Mouse (Mus musculus) megakaryocyte, adult 5-6 weeks (primary cell): ENCODE data around the gene Lpar6. TPM values are rescaled to one million over a fixed set of nuclear protein-coding genes. Genes with fewer than 3 reads are reported as not detected.

Source experiments
- ATAC-seq: 2 replicates; pipeline ENCODE4 v1.8.0; 2016; ENCODE audit warnings: mild to moderate bottlenecking, inconsistent platforms; ENCODE audit not compliant: poor library complexity, severe bottlenecking
- total RNA-seq, 2 experiments: library from RNA; stranded (forward) in 1 of 2; stranded (reverse) in 1 of 2; fragments of 153-499, 151-499 nt in 1 of 2; fragments of 221-1000, 200-1000 nt in 1 of 2; gene quantifications; 2 replicates each; pipeline versions ENCODE4 v1.2.3 to v1.2.4; 2015 to 2017

The Lpar6 gene
- total RNA-seq (2015) (31.5 and 34.3 TPM in 2 replicates), total RNA-seq (2017) (28.0 and 29.7 TPM in 2 replicates)

DNA sequence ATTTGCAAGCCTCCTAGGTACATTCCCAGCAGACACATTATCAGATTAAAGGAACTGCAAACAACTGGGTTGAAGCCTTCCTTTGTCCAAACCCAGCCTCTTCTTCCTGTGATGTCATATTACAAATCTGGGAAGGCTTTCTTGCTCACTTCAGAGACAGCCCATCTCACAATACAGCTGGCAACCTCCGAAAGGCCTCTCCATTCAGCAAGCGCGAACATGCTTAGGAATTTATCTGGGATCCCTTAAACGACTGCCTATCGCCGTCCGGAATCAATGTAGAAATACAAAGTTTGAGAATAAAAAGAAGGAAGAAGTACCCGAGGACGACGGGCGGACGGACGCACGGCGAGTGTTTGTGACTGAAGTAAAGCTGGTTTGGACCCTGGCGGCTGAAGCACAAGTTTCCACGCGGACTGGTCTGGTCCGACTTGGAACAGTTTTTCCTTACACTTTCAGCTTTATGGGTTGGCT, at the start of gene Lpar6:
Gene Lpar6 (plus strand): TSS at position 48 of the 474 bp plus-strand sequence.
- ATAC-seq = peak; percentile 71

DNA sequence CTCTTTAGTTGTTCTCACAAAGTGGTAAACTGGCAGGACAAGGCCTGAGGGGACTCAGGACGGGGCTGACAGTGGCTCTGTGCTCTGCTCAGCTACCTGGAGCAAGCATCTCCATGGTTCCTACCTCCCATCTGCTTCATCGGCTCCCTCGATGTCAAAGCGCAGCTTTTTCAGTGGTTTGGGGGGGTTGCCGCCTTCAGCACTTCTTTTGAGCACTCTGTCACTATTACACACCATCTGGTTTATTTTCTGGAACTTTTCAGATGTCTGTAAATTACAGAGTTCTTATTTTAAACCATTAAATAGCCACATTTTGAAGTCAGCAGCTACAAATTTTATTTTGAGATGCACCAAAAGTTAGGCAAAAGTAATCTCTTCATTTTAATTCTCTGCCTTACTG, 38.6 kb upstream of the Lpar6 start:
- ATAC-seq = no peak

DNA sequence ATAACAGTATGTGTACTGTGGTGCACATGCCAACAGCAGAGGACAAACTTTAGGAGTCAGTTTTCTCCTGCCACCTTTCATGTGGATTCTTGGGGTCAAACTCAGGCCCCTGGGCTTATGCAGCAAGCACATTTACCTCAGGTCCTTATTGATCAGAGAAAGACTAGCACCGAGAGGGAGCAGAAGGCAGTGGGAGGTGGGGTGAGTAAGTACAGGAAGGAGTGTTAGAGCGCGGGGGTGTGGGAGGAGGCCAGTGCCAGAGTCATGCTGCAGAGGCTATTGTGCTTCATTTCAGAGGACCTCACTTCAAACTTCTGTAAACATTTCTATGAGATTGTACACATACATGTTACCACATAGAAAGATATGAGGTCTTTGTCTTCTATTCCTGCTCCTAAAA, 36.2 kb upstream of the Lpar6 start:
- no peak for ATAC-seq

DNA sequence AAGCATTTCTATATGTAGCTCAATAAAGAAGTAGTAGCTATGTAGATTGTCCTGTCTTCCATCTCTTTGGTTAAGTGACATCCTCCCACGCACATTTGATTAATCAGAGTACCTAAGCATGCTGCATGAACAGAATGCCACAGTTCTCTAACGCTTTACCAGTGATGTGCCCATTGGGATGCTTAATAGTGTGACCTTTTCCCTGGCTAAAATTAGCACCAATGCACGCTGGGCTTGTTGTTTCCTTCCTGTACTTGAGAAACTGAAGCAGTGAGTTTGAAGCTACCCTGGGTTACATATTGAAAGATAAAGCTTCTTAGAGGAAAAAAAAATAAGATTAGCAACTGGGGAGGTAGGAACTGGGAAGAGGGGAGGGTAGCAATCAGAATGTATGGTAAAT, 33.7 kb upstream of the Lpar6 start:
- ATAC-seq = no peak

DNA sequence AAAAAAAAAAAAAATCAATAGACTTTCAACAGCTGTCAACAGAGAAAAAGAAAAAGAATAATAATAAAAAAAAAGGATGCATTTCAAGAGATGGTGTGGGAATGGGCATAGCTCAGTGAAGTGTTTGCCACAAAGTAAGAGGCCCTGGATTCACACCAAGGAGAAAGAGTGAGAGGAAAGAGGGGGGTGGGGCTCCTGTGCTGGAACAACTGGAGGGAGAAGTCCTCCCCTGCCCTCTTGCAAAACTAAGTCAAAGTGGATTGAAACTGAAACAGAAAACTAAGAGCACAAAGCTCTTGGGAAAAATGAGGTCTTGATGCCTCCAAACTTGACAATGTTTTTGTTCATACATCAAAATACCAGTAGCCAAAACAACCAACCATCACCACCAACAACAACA, 28.4 kb upstream of the Lpar6 start:
- no peak for ATAC-seq

DNA sequence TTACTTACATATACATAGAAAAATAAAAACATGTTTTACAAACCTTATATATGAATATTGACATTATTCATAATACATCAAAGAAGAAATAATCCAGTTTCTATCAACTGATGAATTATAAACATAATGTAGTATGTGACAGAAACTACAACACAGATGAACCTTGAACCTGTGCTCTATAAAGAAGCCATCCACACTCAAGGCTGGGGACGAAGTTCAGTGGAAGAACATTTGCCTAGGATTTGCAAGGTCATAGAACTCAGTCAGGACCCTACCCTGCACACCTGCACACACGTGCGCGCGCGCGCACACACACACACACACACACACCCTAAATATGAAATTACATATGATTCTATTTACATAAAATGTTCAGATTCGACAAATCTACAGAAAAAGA, 27.5 kb upstream of the Lpar6 start:
- no peak for ATAC-seq

DNA sequence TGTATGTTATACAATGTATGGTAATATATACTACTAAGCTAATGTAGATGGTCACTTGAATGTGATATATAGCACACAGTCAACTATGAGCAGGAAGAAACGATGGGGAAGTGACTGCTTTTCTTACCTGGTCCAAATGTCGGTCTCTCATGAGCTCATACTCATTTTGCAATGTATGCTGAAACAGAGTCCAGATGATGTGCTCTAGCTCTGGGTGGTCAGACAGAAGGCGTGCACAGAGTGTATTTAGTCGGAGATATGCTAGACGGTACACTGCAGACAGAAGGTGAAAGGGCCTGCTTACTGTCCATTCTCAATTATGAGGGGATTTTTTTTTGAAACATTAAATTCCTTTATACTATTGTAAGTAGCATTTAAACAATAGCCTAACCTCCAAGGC, 26.2 kb upstream of the Lpar6 start:
- peak; percentile 38; the same call in 1 of the 2 replicates for ATAC-seq

DNA sequence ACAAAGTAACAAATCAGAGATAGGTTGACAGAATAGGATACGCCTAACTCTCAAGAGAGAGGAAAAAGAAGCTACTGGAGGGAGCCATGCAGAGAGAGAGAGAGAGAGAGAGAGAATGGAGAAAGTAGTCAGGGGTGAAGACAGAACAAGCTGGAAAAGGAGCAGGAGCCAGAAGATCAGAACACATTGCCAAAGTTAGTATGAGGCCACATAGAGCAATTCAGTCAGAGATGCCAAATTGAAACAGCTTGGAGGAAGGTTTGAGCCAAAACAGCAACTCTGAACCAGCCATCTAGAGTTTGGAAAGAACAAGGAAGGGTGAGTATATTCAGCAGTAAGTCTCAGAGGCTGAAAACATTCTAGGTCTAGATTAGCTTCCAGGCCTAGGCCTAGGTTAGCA, 20.6 kb upstream of the Lpar6 start:
- ATAC-seq = no peak

DNA sequence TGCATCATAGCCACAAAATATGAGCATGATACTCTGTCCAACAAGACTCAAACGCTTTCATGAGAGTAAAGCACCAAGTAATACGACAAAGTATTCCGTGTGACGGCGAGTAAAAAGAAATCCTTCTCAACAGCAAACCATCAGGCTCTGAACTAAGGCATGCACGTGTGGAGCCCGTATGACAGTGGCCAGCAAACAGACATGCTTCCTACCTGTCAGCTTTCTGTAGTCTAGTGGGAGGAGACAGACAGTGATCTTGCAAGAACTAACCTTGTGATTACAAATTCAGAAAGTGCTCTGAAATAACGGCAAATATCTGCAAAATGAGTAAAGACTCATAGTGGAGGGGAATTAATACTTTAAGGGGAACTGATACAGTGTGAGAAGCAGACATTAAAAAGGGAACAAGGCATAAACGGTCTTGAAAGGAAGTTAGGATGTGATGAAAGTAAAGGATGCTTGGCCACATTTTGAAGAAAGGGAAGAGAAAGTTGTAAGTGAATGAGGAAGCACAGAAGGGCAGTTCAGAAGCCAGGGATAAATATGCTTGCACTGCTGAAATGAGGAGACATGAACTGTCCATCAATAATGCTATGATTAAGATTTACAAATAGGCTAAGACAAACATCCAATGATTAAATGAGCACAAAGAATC, 15.3 kb upstream of the Lpar6 start:
- peak; percentile 95 for ATAC-seq

DNA sequence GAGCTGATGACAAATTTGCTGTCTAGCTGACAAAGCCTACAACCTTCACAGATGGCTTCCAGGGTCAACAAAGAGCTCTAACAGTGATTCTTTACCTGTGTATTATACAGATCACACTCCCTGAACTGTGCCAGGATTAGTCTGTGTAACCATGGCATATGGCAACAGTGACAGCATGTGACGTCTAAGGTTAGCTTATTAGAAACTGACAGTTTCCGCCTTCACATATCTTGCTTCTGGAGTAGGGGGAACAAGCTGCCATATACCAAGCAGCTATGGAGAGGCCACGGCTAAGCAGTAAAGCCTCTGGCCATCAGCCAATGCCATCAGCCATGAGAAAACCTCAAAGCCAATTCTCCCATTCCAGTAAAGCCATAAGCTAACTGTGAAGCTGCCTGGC, 11.3 kb upstream of the Lpar6 start:
- ATAC-seq = no peak

DNA sequence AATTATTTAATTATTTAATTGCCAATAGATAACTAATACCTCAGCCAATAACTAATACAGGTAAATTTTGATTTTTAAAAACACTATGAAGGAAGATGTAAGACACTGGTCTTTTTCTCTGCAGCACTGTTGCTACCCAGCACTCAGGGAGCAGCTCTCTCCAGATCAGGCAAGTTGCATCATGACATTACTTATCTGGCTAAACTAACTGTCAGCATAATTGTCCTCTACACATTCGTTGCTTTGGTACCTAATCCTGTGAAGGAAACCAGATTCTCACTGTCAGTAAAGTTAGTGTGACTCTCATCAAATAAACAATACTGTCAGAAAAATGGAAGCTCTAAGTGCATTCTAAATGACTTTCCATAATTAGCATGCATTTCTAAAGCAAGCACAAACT, 10.8 kb upstream of the Lpar6 start:
- ATAC-seq = no peak

DNA sequence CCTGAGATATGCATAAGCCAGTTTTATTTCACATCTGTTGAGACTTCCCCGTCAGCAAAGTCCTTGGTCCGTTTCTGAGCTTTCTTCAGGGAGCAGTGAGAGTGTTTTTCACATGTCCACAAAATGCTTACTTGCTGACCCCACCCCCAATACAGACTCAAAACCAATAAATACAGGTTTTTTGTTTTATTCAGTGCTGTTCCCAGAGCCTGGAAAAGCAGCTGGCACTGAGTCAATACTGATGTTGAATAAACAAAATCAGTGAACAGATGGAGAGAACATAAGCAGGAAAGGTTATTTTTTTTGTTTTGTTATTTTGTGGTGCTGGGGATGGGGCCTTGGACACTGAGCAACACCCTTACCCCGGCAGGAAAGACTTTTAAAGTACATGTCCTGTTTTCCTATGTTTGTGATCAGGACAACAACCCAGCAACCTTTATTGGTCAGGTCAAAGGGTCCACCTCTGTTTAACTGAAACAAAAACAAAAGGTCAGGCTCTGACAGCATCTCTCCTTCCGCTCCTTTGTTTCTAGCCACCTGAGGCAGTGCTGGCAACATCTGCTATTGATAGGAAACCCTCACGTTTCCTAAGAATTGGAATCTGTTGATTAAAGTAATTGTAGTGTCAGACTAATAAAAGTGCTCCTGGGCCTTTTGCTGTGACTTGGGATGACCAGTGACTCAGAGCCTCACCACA, 6.3 kb upstream of the Lpar6 start:
- ATAC-seq = no peak

DNA sequence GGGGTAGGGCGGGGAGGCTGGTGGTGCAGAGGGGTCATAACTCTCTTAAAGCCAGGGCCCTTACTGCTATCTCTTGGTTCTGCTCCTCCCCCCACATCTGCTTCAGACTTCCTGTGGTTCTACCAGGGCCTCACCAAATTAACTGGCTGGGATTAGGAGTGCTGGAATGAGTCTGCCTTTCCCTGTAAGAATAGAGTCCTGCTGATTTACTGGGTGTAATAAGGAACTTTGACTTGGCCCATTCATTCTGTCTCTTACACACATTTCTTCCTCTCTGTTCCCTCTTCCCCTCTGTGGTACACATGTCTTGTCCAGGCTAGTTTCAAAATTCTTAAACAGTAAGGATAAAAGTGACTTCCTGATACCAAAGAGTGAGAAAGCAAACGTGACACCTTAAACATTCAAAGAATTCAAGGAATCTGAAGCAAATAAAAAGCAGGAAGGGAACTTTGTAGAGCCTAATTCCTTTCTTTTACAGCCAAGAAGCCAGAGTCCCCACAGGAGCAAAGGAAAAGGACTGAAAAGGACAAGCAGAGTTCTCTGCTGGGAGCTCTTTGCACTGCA, 3.1 kb upstream of the Lpar6 start:
- ATAC-seq = peak; percentile 25; the same call in 1 of the 2 replicates

DNA sequence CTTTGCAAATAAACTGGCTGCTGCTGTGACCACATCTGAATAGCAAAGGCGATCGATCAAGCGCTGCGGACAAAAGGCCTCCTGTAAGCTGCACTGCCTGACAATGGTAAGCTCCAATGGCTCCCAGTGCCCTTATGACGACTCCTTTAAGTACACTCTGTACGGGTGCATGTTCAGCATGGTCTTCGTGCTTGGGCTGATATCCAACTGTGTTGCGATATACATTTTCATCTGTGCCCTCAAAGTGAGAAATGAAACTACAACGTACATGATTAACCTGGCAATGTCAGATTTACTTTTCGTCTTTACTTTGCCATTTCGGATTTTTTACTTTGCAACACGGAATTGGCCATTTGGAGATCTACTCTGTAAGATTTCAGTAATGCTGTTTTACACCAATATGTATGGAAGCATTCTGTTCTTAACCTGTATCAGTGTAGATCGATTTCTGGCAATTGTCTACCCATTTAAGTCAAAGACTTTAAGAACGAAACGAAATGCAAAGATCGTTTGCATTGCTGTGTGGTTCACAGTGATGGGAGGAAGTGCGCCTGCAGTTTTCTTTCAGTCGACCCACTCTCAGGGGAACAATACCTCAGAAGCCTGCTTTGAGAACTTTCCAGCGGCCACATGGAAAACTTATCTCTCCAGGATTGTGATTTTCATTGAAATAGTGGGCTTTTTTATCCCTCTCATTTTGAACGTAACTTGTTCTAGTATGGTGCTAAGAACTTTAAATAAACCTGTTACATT, 979 bp downstream of the Lpar6 start:
- ATAC-seq = peak; percentile 66

DNA sequence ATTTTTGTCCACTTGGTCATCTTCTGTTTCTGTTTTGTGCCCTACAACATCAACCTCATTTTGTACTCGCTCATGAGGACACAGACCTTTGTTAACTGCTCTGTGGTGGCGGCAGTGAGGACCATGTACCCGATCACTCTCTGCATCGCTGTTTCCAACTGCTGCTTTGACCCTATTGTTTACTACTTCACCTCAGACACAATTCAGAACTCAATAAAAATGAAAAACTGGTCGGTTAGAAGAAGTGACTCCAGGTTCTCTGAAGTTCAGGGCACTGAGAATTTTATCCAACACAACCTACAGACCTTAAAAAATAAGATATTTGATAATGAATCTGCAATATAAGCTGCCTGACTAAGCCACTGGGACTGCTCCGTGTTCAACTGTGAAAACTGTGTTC, 1.6 kb downstream of the Lpar6 start:
- ATAC-seq = peak; percentile 43; the same call in 1 of the 2 replicates

DNA sequence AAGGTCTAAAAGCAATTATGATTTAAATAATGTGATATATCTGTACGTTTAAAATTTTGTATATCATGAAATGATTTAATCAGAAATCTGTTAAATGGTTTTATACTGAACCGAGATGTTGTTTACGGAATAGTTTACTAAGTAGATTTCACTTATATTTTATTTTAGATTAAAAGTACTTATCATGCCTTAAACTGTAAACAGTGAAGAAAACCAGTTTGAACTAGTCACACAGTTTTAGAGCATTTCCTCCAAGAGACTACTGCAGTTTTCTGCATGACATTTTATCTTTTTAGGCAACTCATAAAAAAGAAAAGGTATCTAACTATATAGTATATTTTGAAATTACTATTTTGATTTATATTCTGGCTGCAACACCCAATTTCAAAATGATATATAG, 2.2 kb downstream of the Lpar6 start:
- ATAC-seq = no peak

DNA sequence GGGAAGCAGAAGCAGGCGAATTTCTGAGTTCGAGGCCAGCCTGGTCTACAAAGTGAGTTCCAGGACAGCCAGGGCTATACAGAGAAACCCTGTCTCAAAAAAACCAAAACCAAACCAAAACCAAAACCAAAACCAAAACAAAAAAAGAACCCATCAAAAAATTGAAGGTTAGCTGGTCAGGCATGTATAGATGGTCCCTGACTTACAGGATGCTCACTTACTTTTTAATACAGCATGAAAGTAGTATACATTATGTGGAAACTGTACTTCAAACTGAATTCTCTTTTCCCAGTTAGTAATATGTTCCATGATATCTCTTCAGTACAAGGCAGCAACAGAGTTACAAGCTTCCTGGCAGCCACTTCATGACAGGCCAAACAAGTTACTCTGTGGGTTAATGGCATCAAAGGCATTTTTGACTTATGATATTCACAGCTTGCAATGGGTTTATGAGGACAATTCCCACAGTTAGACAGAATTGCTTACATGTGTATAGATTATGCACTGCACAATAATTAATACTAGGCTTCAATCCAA, 6.4 kb downstream of the Lpar6 start:
- no peak for ATAC-seq

DNA sequence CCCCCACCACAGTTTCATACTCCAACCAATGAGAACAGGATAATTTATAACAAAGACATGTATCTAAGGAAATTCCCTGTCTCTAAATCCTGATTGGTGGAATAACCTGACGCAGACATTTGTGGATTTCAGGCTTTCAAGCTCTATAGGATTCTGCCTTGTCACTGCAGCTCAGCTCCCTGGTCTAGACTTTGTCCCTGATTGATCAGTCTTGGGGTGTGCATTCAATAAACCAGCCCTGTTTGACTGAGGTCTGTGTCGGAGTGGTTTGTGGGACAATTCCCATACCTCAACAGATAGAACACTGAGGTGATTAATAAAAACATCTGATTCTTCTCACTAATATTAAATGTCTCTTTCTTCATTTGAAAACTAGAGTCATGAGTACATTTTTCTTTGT, 12.4 kb downstream of the Lpar6 start:
- ATAC-seq = no peak

DNA sequence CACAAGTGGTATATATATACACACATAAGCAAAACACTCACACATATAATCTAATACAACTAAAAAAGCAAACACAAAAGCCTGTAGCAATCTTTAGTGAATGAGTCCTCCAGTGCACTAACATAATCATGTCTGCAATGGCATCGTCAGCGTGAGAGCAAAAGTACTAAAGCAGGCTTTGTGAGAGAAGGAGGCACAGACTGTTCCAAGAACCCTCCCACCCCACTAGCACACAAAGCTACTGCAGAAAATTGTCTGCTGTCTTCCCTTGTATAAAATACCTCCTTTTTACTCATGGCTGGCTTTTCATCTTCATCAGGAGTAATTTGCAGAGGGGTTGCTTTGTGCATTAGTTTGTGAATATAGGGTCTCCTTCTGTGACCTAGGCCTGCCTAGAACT, 14.6 kb downstream of the Lpar6 start:
- ATAC-seq = no peak

DNA sequence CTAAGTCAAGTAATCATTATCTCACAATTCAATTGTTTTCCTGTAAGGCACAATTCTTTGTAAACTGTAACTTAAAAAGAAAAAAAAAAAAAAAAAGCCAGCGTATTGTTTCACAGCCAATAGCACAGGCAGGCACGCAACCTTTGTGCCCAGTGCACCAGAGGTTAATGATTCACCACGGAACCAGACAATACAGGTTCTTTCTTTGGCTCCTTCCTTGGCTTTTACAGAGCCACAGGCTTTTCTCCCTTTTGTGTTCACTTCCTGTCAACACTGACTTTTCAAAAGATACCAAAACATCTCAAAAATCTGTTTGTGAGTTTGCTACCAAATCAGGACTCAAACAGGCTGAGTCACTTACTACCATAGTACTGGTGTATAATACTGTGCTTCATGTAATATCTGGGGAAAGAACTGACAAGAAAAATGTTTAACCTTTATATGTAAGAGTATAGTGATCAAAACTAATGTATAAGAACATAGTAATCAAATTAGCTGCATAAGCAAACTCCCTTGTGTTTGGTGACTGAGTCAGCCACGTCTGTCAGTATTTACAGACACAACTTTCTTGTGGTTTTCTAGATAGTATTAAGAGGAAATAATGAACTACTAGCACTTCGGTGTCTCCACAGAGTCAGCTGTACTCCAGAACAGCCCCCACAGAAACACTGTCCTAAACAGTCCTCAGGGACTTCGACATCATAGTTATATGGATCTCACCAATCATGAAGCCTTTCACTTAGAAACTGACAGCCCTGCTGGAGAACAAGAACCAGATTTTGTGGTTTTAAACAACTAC, 16.0 kb downstream of the Lpar6 start:
- no peak for ATAC-seq
